9 mouse cellular contexts compared by ENCODE assay signal in genomic region chr8:120408241-120409215, GRCm38 (mm10).
DNase-seq lines count a peak whose midpoint lies in the region; TF ChIP-seq lines count a peak whose summit lies in the region.
"Had no signal": no experiment of that assay in that cellular context is flagged by ENCODE, and none has a peak within 500 bp of the region (broad histone marks: within the 10 kb centered on the region; RNA-seq: fewer than 3 reads in every experiment).

No protein-coding gene starts in this region.

- no peaks in the 10 kb centered on the region for H3K79me2 ChIP-seq in myocyte (ENCODE audit: control insufficient read depth, insufficient read depth)

- no peak overlapping the region for H3K27ac ChIP-seq in left cerebral cortex, adult 2 months
- peak overlapping the region; percentile 69 for H3K27ac ChIP-seq in limb, embryonic 10.5 days

- peaks cover 66% of the 10 kb centered on the region for H3K27me3 ChIP-seq in limb, embryonic 10.5 days (ENCODE audit: low read depth, poor library complexity, severe bottlenecking)
- no peaks in the 10 kb centered on the region for H3K27me3 ChIP-seq in myocyte (ENCODE audit: control insufficient read depth, insufficient read depth, insufficient read length)

- H3K4me3 ChIP-seq in left cerebral cortex, adult 2 months, result no peak overlapping the region
- H3K4me3 ChIP-seq in limb, embryonic 10.5 days, result peak overlapping the region; percentile 1; the same call in 1 of the 2 replicates
- no peak overlapping the region for H3K4me3 ChIP-seq in myocyte

- peaks cover 93% of the 10 kb centered on the region for H3K4me1 ChIP-seq in limb, embryonic 10.5 days

- 29% methylated on average over 14 of the region's 14 CpGs for WGBS in limb, embryonic 10.5 days

- H3ac ChIP-seq in myocyte (ENCODE audit: control insufficient read depth, insufficient read length), result no peak overlapping the region

- TF ChIP-seq CTCF in left cerebral cortex, adult 2 months (IDR thresholded peaks at IDR 0.05), result peak; percentile 2

- intact Hi-C loops in left cerebral cortex, adult 2 months (cut with DNase I), result no loop called here
- intact Hi-C loops in left cerebral cortex, postnatal 36 days (cut with DNase I), result no loop called here

- H3K4me2 ChIP-seq in myocyte (ENCODE audit: low read depth), result peak overlapping the region; percentile 24

- TF ChIP-seq POLR2A in myocyte (IDR thresholded peaks at IDR 0.05; ENCODE audit: insufficient read length, low read depth), result no peak

- DNase-seq in left cerebral cortex, adult 2 months (ENCODE audit: extremely low spot score in 1 of 2, low spot score in 2 of 2), result no peak
- no peak for DNase-seq in left cerebral cortex, postnatal 36 days (ENCODE audit: low spot score in 2 of 2)
- peak; percentile 77 to 81 for DNase-seq in cerebellum, postnatal 14 days
- peak; percentile 62 for DNase-seq in limb, embryonic 10.5 days (ENCODE audit: low spot score)
- DNase-seq in gastrocnemius, postnatal 4 days (ENCODE audit: low spot score in 2 of 2), result no peak
- DNase-seq in kidney, postnatal 10 days, result no peak
- DNase-seq in urinary bladder, postnatal 10 days (ENCODE audit: low spot score), result no peak
- DNase-seq: adrenal gland, postnatal 25 days had no signal

- no peaks in the 10 kb centered on the region for H3K36me3 ChIP-seq in limb, embryonic 10.5 days
- H3K36me3 ChIP-seq in myocyte (ENCODE audit: control insufficient read depth, insufficient read depth), result no peaks in the 10 kb centered on the region

- H3K9me3 ChIP-seq in limb, embryonic 10.5 days (replicated peaks), result no peaks in the 10 kb centered on the region

TF ChIP-seq in myocyte, 11 proteins besides CTCF, POLR2A, EP300 and RAD21:
- TF ChIP-seq MYOD1 (IDR thresholded peaks at IDR 0.05; ENCODE audit: control insufficient read depth in 1 of 3, insufficient read length in 2 of 3, low read depth in 2 of 3) (no peak), MYOG (IDR thresholded peaks at IDR 0.05; ENCODE audit: control insufficient read depth in 1 of 3, insufficient read depth in 1 of 3, insufficient read length in 2 of 3, low read depth in 2 of 3) (no peak), USF1 (IDR thresholded peaks at IDR 0.05; ENCODE audit: low read depth) (no peak), TCF12 (IDR thresholded peaks at IDR 0.05; ENCODE audit: insufficient read depth, poor library complexity, severe bottlenecking) (no peak), TCF3 (IDR thresholded peaks at IDR 0.05; ENCODE audit: insufficient read length, low read depth) (no peak), POLR2AphosphoS2 (IDR thresholded peaks at IDR 0.05; ENCODE audit: insufficient read length, low read depth) (no peak), MAX (IDR thresholded peaks at IDR 0.05; ENCODE audit: low read depth) (no peak), REST (IDR thresholded peaks at IDR 0.05; ENCODE audit: insufficient read depth, insufficient read length) (no peak), SRF (IDR thresholded peaks at IDR 0.05; ENCODE audit: control insufficient read depth, insufficient read length, low read depth) (no peak), CEBPB (IDR thresholded peaks at IDR 0.05; ENCODE audit: insufficient read depth, poor library complexity, severe bottlenecking) (no peak), E2F4 (IDR thresholded peaks at IDR 0.05; ENCODE audit: insufficient read depth) (no peak)

Comparison
In these comparisons a context has a peak if more than half of its experiments do, and no peak if none do; other contexts are left out.
1. DNase-seq: peak in cerebellum, postnatal 14 days (2 of 2) and limb, embryonic 10.5 days (single experiment); none in left cerebral cortex, adult 2 months (0 of 2), left cerebral cortex, postnatal 36 days (0 of 2), gastrocnemius, postnatal 4 days (0 of 2), kidney, postnatal 10 days (single experiment) and urinary bladder, postnatal 10 days (single experiment).